Mouse (Mus musculus) layer of hippocampus, postnatal 25 days (tissue): Measurements from ENCODE around the gene Fpr2. TPM values are rescaled to one million over a fixed set of nuclear protein-coding genes. Genes with fewer than 3 reads are reported as not detected.
A peak's percentile ranks its signal among the peaks of the same experiment; 100 is the strongest.
"Not testable (repeated sequence)": the region's sequence is repeated elsewhere in the genome, so short reads cannot be mapped to it uniquely, and the experiment has no call there.

Experiments
- DNase-seq, 2 experiments: peaks; one replicate each; pipeline ENCODE4 v3.0.0; 2022; ENCODE audit warnings: mixed read lengths in 2 of 2, low spot score in 1 of 2; ENCODE audit errors: extremely low spot score in 1 of 2
- total RNA-seq, 2 experiments: library from RNA; stranded (reverse); gene quantifications; 2 replicates each; pipeline ENCODE4 v1.2.3; 2021

Gene Fpr2
- total RNA-seq, 2 experiments from 2014 or later, result not detected

DNA sequence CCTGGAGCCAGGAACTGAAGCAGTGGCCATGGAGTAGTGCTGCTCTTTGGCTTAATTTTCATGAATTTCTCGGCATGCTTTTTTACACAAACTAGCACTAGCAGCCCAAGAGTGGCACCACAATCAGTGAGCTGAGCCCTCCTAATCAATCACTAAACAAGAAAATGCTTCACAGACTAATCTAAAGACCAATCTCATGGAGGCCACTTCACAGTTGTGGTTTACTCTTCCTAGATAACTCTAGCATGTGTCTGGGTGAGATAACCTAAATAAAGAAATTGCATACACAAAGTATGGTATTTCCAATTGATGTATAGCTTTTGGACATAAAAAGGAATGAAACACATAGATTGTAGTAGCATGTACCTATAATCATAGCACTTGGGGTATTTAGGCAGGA, 8.3 kb upstream of the Fpr2 start:
- no peak for DNase-seq

DNA sequence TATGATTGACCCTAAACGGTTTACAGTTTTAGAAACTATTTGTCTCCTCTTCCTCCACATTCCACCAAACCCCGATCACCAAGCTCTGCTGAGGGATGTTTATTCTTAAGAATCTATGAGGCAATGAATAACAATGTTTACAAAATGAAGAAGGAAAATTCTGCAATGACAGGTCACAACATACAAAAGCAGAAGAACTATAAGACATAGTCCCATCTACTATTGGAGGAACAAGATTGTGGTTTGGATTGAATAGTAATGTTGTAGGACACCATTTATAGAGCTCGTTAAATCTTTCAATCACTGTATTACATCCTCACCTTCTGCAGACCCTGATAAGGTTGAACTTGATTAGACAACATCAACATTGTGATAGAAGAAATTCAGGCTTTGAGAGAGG, 5.0 kb upstream of the Fpr2 start:
- DNase-seq, result no peak

DNA sequence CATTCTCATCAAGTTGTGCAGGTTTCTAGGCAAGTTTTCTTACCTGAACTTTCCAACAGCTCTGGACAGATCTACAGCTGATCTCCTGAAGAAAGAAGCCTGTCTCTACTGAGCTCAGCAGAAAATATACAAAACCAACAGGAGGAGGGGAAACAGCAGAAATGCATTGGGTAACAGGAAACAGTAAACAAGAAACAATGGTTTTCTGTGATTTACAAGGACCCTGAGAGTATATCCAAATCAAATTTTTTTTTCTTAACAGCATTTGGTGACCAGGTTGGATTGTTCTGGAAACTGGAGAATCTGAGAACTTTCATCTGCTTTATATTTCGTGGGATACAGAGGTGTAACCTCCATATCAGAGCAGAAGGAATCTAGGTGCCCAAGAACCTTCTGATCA, 3.8 kb upstream of the Fpr2 start, which contains the start of gene Fpr1:
Gene Fpr1, minus strand, starts transcription at position 101 of the 400 bp plus-strand sequence.
- no peak for DNase-seq

DNA sequence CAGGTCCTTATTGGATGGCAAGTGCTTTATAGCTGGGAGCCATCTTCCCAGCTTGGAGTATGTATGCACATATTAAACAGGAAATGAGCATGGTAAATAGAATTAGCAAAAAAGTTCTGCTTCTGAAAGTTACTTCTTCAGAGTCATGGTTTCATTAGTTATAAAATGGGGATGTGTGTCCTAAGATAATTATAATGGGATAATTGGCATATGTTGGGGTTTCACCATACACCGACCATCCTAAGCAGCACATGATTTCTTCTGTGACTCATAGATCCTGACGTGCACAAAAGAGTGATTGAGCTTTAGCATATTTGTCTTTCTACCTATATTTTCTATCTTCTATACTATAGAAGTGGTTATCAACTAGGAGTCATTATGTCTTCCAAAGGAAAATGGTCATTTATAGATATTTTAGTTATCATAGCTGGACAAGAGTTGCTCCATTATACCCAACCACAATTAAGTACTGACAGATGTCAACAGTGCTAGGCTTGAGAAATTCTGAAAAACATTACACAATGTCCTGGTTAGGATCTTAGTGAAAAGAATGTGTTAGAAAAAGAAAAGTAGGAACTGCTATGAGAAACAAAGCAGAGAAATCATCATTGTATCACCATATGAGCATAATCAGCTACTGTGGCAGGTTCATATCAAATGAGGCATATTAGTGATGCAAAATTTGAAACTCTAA, 2.3 kb downstream of the Fpr2 start:
- no peak for DNase-seq

DNA sequence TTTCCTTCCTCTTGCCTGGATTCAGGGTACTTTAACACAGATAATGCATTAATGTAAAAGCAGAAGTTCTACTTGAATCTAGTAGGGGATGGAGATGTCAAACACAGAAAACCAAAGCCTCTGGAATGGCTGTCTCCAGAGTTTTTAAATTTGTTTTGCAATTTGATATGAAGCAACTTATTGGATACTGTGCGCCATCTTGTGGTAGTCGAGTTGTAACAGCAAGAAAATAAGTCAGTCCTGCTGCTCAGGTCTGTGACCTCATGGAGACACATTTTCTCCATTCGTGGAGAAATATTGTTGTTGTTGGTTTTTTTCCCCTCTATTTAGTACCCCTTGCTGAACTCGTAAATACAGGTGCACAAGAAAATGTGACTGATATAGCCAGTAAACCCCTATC, 8.4 kb downstream of the Fpr2 start:
- DNase-seq, result peak in 1 of 2 experiments; percentile 33

DNA sequence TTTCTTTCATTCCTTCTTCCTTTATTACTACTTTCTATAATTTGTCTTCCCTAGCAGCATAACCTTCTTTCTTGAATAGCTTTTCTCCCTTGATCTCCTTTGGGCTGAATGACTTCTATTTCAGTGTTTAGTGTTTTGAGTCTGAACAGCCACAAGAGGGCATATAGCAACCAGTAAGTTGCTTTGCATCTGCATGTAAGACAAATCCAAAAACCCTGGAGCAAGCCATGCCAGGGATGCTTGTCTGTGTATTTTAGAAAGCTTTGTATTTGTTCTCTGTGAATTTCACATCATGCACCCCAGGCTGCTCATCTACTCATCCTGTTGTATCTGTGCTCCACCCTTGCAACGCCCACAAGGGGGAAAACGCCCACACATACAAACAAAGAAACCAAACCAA, 11.6 kb downstream of the Fpr2 start:
- peak in 1 of 2 experiments; percentile 4 for DNase-seq

DNA sequence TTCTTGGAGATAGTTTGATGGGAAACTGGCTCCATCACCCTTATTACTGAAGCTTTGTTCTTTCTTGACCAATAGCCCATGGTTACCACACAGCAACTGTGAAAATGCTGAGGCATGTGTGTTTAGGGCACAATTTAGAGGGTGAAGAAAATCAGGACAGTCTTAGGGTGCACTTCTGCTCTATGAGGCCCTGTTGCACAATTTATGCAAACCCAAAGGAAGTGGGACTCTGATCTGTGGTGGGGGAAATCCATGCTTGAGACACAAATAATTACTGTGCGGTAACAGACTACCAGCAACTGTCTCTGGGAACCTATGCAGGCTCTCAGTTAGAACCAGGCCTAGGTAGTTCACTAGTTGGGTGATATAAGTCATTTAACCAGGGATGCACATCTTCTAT, 13.1 kb downstream of the Fpr2 start:
- DNase-seq, result no peak

DNA sequence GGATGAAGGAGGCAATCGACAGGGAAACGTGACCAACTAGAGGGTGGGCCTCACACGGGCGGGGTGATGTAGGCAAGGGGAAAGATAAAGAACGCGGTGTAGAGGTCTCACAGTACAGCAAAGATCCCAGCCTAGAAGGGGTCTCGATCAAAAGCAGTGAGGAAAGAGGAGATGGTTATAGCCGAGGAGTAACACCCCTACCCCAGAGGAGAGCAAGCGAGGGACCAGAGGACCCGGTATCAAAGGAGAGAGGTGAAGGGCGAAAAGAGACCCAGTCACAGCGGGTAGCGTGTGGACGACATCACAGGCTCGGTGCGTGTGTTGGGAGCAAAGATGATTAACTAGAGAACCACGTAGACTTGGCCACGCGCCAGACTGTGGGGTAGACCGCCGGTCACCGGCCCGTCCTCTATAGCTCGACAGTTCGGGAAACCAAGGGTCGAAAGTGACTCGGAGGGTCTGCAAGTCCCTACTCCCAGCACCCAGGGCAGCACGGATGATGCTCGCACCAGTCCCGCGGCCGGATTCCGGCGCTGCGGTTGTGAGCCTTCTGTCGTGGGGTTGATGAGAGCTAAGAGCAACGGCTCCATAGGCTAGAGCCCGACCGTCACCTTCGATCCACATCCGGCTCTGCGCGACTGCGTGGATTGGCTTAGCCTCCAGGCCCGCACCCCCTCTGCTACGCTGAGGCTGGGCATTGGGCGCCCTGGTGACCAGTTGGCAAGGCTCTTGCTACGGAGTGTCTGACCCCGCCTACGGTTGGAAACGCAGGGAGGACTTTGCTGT, 22.2 kb downstream of the Fpr2 start:
- DNase-seq, result peak; percentile 53 to 58

DNA sequence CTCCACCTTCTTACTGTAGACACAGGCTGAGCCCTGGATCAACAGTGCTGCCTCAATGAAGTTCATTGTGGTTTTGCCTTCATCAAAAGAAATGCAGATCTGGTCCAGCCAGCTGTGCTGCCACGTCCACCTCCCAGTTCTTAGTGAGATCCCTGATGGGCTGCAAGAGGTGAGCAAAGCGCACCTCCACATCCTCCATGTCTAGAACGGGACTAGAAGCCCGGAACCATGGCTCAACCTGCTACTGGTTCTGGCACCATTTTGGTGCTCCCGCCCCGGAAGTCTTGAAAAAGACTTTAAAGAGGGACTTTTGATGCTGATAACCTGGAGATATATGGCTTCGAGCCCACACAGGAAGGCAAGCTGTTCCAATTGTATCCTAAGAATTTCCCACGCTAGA, 25.0 kb downstream of the Fpr2 start:
- not testable (repeated sequence) for DNase-seq

DNA sequence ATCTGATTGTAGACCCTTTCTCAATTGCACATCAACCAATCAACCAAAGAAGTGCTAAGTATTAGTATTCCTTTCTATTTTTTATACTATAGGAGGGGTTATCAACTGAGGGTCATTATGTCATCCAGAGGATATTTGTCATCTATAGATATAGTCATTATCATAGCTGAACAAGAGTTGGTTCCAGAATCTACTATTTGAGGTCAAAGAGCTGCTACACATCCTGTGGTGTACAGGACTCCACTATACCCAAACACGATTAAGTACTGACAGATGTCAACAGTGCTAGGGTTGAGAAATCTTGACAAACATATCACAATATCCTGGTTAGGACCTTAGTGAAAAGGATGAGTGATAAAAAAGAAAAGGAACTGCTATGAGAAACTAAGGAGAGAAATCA, 29.8 kb downstream of the Fpr2 start:
- DNase-seq, result no peak

DNA sequence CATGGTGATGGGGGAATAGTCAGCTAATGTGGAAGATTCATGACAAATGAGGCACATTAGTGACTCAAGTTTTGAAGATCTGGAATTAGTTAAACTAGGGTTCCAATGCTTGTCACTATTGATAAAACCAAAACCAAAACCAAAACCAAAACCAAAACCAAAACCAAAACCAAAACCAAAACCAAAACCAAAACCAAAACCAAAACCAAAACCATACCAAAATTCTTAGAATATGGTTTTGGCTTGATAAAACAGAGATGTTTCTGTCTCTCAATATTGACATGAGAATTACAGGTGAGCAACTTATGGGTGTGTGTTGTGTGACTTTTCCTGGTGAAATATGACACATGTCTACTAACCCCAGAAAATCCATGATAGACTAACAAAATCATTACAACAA, 30.2 kb downstream of the Fpr2 start:
- DNase-seq, result no peak

Other genes with a start within 250 kb of the Fpr2 start
- gene Vmn2r90, start 184.1 kb upstream of the Fpr2 start, total RNA-seq, result under 1 TPM in 1 of 2 experiments, not detected in 1; 0.14 TPM
- 100 to 1,000 TPM in 1 of 2 experiments, 10 to 100 TPM in 1; 48.8 to 109 TPM for gene Spaca6, start 60.7 kb upstream of the Fpr2 start, total RNA-seq
- under 1 TPM; 0.40 to 0.42 TPM for gene Has1, start 32.6 kb upstream of the Fpr2 start, total RNA-seq
- not detected for gene Fpr1, start 3.9 kb upstream of the Fpr2 start, total RNA-seq
- not detected for gene Fpr3, start within 50 bp of the Fpr2 start, total RNA-seq
- gene Fpr-rs4, start 133.9 kb downstream of the Fpr2 start, total RNA-seq, result not detected
- gene Vmn2r124, start 161.6 kb downstream of the Fpr2 start, total RNA-seq, result under 1 TPM in 1 of 2 experiments, not detected in 1; 0.05 TPM
- not detected for gene Vmn2r91, start 197.2 kb downstream of the Fpr2 start, total RNA-seq